Mouse (Mus musculus) ES-E14 (cell line): Measurements from ENCODE around the gene Ccdc103.
A peak's percentile ranks its signal among the peaks of the same experiment; 100 is the strongest.

Experiments used
- HCFC1 ChIP-seq: IDR thresholded peaks from 2 replicates; pipeline ENCODE4 v1.6.1; 2012; ENCODE audit warnings: low read length, inconsistent platforms, borderline replicate concordance; ENCODE audit not compliant: insufficient read depth
- MAFK ChIP-seq: IDR thresholded peaks from 2 replicates; pipeline ENCODE4 v1.6.1; 2014; ENCODE audit warnings: mild to moderate bottlenecking, low read depth, low read length, inconsistent platforms; ENCODE audit not compliant: insufficient read depth
- ZC3H11A ChIP-seq: IDR thresholded peaks from 2 replicates; pipeline ENCODE4 v1.6.1; 2012; ENCODE audit warnings: low read depth, mild to moderate bottlenecking, inconsistent platforms, low read length, borderline replicate concordance

DNA sequence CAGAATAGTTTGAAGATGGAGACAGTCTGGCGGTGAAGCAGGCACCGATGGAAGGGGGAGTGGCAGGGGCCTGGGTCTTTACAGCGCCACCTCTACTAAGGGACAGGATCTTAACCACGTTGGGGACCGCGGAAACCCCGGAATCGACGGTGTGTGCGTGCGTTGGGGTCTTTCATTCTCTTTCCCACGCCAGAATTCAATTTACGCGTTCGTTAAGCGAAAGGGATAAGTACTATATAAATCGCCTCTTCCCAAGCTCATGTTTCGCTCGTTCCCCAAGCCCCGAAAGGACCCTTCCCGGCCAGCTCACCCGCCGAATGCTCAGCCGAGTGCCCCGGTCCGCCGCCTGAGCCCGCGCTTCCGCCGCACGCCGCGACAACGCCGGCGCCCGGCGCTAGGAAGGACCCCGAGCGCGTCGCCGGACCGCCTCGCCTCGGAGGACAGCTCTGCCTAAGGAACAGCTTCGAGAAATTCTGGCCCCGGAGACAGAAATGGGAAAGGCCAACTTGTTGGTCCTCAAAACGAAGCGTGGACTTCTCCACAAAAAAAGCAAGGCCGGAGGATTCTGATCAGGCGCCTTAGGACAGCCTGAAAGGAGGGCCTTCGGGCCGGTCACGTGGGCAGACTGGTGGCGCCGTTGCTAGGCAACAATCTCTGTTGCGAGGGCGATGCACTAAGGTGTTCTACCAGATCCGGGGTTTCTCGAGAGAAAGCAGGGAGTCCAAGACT, at the start of gene Ccdc103, which contains the start of gene Eftud2:
- TF ChIP-seq HCFC1 (peak; percentile 85), ZC3H11A (no peak), MAFK (no peak)
